Mouse (Mus musculus) kidney, embryonic 14.5 days (tissue): ENCODE results near the gene Nlrp5. TPM values are rescaled to one million over a fixed set of nuclear protein-coding genes. Genes with fewer than 3 reads are reported as not detected.
"Not testable (repeated sequence)": the region's sequence is repeated elsewhere in the genome, so short reads cannot be mapped to it uniquely, and the experiment has no call there.

ENCODE experiments used
- ATAC-seq: fragments of 200-750 bp; cut with Nextera tagmentation; 2 replicates; pipeline ENCODE4 v1.8.0; 2017; ENCODE audit warnings: moderate number of reproducible peaks, mild to moderate bottlenecking, moderate TSS enrichment, moderate library complexity; ENCODE audit not compliant: low FRiP score, low TSS enrichment
- H3K27ac ChIP-seq: fragments of 300-500 bp; sonication (generic); 2 replicates; pipeline ENCODE4 v1.5.1; 2014; ENCODE audit warnings: low read depth, mild to moderate bottlenecking, low read length, moderate library complexity, mixed read lengths
- H3K27me3 ChIP-seq: fragments of 300-500 bp; sonication (generic); 2 replicates; pipeline ENCODE4 v1.6.1; 2014; ENCODE audit warnings: mild to moderate bottlenecking, low read length; ENCODE audit not compliant: control insufficient read depth, insufficient read depth
- H3K36me3 ChIP-seq: fragments of 300-500 bp; sonication (generic); 2 replicates; pipeline ENCODE4 v1.6.1; 2014; ENCODE audit warnings: low read length, mixed read lengths; ENCODE audit not compliant: control insufficient read depth, insufficient read depth
- H3K4me1 ChIP-seq: fragments of 300-500 bp; sonication (generic); 2 replicates; pipeline ENCODE4 v1.6.1; 2014; ENCODE audit warnings: low read length, mixed read lengths; ENCODE audit not compliant: control insufficient read depth, insufficient read depth
- H3K4me2 ChIP-seq: fragments of 300-500 bp; sonication (generic); replicated peaks from 2 replicates; pipeline ENCODE4 v1.6.1; 2014; ENCODE audit warnings: low read depth, mild to moderate bottlenecking, low read length
- H3K4me3 ChIP-seq: fragments of 300-500 bp; sonication (generic); 2 replicates; pipeline ENCODE4 v1.5.1; 2014; ENCODE audit warnings: mild to moderate bottlenecking, low read length
- H3K9ac ChIP-seq: fragments of 300-500 bp; sonication (generic); 2 replicates; pipeline ENCODE4 v1.6.1; 2014; ENCODE audit warnings: low read depth, mild to moderate bottlenecking, low read length, moderate library complexity
- H3K9me3 ChIP-seq: fragments of 300-500 bp; sonication (generic); 2 replicates; pipeline ENCODE4 v1.6.1; 2016; ENCODE audit warnings: low read length; ENCODE audit not compliant: control insufficient read depth
- WGBS: fragments of 180-500 bp; shearing (Covaris S2); extraction: QIAGEN DNeasy Blood & Tissue Kit; methylation state at CpG from one replicate; pipeline ENCODE4 v1.1.7; 2014; 5-methylcytosine and 5-hydroxymethylcytosine counted together
- microRNA-seq: library from miRNA; unstranded; fragments of <30 nt; microRNA quantifications from one replicate; pipeline ENCODE4, GENCODE M21; 2016
- polyA plus RNA-seq: library from polyadenylated mRNA; unstranded; fragments of >200 nt; fragmentation: Nextera tagmentation; extraction: Ambion mirVana; gene quantifications from 2 replicates; pipeline ENCODE4 v1.2.1, GENCODE M21; 2014

The Nlrp5 gene
- not detected in 2 replicates for polyA plus RNA-seq

DNA sequence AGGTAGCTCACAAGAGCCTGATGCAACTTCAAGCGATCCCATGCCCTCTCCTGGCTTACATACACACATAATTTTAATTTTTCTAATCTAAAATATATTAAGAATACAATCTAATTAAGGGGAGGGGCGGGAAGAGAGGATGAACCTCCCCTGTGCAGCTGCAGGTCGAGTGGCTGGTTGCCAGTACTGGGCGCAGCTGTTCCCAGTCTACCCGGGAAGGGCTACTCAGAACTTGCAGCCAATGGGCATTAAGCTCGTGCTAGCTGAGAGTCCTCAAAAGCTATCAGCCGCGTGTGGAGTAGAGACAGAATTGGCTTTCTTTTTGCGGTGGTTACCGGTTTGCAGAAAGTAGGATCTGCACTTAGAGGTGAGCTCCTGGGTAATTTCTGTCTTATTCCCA is at the start of gene Nlrp5:
Nlrp5 (plus strand) TSS at position 301 of the 400 bp plus-strand sequence.
- no peak within 1 kb of the TSS for H3K4me2 ChIP-seq
- no peaks in the 10 kb centered on the region for H3K4me1 ChIP-seq
- ATAC-seq, result no peak
- peaks cover 18% of the 10 kb centered on the region; the same call in 1 of the 2 replicates for H3K9me3 ChIP-seq
- H3K36me3 ChIP-seq, result no peaks in the 10 kb centered on the region
- WGBS, result 76% methylated on average over 10 of the region's 10 CpGs
- H3K27me3 ChIP-seq, result no peaks in the 10 kb centered on the region
- no peak within 1 kb of the TSS for H3K4me3 ChIP-seq
- H3K9ac ChIP-seq, result no peak within 1 kb of the TSS
- no peak within 1 kb of the TSS for H3K27ac ChIP-seq

DNA sequence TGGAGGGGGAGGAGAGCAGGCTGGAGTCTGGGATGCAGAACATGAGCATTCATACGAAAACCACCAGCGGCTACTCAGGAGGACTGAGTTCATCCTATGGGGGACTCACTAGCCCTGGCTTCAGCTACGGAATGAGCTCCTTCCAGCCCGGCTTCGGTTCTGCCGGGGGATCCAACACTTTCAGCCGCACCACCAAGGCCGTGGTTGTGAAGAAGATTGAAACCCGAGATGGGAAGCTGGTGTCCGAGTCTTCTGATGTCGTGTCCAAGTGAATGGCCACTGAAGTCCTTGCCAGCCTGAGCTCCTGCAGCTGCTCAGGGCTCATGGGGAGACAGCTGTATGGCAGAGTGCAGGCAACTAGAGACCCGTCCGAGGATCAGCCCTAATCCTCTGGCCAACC is 27.4 kb upstream of the Nlrp5 start:
- H3K4me1 ChIP-seq, H3K36me3 ChIP-seq, ATAC-seq, H3K4me3 ChIP-seq, H3K9ac ChIP-seq, H3K27ac ChIP-seq, H3K4me2 ChIP-seq, H3K27me3 ChIP-seq: not testable (repeated sequence)
- 93% methylated on average over 13 of the region's 13 CpGs for WGBS
- H3K9me3 ChIP-seq, result peaks cover 11% of the 10 kb centered on the region

DNA sequence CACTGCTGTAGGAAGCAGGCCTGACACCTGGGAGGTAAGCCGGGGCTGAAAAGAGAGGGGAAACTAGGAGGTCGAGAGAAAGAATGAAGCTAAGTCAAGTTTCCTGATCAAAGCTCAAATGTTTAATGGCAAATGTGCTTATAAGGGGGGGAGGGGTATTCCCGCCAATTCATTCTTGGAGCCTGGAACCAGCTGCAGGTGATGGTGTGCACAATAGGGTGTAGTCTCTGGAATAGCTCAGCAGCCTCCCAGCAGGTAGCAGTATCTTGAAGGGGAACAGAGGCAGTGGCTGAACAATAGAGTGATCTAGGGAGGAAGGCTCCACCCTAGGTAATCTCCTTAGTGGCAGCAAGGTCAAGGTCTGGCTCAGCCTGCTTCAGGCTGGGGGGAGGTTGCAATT is 84.5 kb downstream of the Nlrp5 start:
- H3K4me1 ChIP-seq, H3K4me3 ChIP-seq, ATAC-seq, H3K4me2 ChIP-seq, H3K27me3 ChIP-seq, H3K9ac ChIP-seq, H3K27ac ChIP-seq, H3K36me3 ChIP-seq: not testable (repeated sequence)
- H3K9me3 ChIP-seq, result peaks cover 14% of the 10 kb centered on the region
- WGBS, result 68% methylated on average over 3 of the region's 3 CpGs

DNA sequence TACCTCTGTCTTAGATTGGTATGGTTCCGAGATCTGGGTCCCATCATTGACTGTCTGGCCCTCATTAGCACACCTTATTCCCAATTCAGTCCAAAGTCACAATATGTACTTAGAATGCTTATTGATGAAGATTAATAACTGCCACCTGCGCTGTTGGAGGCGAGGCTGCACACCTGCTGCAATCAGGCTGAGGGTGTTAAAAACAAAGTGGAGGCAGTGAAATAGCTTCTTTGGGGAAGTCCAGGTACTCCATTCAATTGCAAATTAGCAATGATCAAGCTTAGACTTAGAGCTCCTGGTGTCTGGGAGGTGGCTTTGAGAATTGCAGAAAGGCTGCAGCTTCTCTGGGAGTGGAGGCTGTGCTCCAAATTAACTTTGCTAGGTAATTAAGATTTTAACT is 85.1 kb downstream of the Nlrp5 start:
- H3K9me3 ChIP-seq, result peaks cover 12% of the 10 kb centered on the region
- H3K27ac ChIP-seq, ATAC-seq, H3K9ac ChIP-seq, H3K4me3 ChIP-seq, H3K4me1 ChIP-seq, H3K4me2 ChIP-seq, H3K27me3 ChIP-seq, H3K36me3 ChIP-seq: not testable (repeated sequence)
- 67% methylated on average over 3 of the region's 3 CpGs for WGBS

DNA sequence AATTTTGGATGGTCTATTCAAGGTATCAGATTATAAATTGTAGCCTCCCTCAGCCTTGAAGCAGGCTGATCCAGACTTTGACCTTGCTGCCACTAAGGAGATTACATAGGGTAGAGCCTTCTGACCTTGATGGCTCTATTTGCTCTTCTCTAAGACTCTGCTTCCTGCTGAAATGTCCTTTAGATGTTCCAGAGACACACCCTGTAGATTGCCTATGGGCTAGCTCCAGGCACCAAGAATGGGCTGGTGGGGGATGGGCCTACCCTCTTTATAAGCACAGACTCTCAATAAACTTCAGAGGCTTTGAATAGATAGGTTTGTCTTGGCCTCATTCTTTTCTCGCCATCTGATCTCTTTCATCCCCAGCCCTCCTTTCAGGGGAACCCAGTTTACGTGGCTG is 87.2 kb downstream of the Nlrp5 start:
- H3K4me1 ChIP-seq, ATAC-seq, H3K4me2 ChIP-seq, H3K4me3 ChIP-seq, H3K9me3 ChIP-seq, H3K27me3 ChIP-seq, H3K36me3 ChIP-seq, H3K27ac ChIP-seq, H3K9ac ChIP-seq: not testable (repeated sequence)
- WGBS, result 78% methylated on average over 2 of the region's 2 CpGs

Small RNA genes lying within 50 kb of the gene (microRNA-seq; reads per million reads assigned to microRNA genes)
- not detected for gene Gm25196

Other genes with a start within 250 kb of the Nlrp5 start
- gene Gm10662, start 241.4 kb upstream of the Nlrp5 start, polyA plus RNA-seq, result not detected in 2 replicates
- gene Vmn1r165, start 168.6 kb upstream of the Nlrp5 start, polyA plus RNA-seq, result not detected in 2 replicates
- not detected in 2 replicates for gene Vmn1r166, start 134.2 kb upstream of the Nlrp5 start, polyA plus RNA-seq
- not detected in 2 replicates for gene Gm6902, start 107.0 kb upstream of the Nlrp5 start, polyA plus RNA-seq
- not detected in 2 replicates for gene Nlrp4e, start 84.7 kb upstream of the Nlrp5 start, polyA plus RNA-seq
- gene Vmn1r167, start 121.3 kb downstream of the Nlrp5 start, polyA plus RNA-seq, result not detected in 2 replicates
- not detected in 2 replicates for gene Vmn1r168, start 153.8 kb downstream of the Nlrp5 start, polyA plus RNA-seq
- gene Vmn1r169, start 189.6 kb downstream of the Nlrp5 start, polyA plus RNA-seq, result not detected in 2 replicates
- not detected in 2 replicates for gene Vmn1r170, start 220.3 kb downstream of the Nlrp5 start, polyA plus RNA-seq
- gene Vmn1r171, start 244.8 kb downstream of the Nlrp5 start, polyA plus RNA-seq, result not detected in 2 replicates